7 mouse cellular contexts compared by ENCODE assay signal in the genomic region with DNA sequence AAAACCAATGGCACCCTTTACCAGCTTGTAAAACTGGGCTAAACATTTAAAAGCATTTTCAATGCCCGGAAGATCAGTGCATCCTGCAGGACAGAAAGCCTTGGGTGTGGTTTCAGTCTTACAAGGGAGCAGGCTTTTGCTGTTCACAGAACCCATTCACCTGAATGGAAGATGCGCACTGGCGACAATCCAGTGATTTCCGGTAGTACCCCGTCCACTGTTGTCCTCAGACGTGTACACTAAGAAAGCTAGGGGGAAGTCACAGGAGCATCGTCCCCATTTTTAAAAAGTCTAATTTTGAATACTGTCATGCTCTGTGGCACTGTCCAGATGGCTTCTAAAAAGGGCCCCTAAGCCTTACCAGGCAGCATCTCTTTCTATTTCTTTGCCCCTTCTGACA. TPM values are rescaled to one million over a fixed set of nuclear protein-coding genes. Genes with fewer than 3 reads are reported as not detected.
A peak's percentile ranks its signal among the peaks of the same experiment; 100 is the strongest.
DNase-seq lines count a peak whose midpoint lies in the region; ATAC-seq and TF ChIP-seq lines count a peak whose summit lies in the region.

No protein-coding gene starts in this region.

- no peaks in the 10 kb centered on the region for H3K36me3 ChIP-seq in kidney, adult 2 months (ENCODE audit: control insufficient read depth, insufficient read depth, low read length)
- peaks cover 52% of the 10 kb centered on the region for H3K36me3 ChIP-seq in erythroblast, embryonic 14.5 days (ENCODE audit: control insufficient read depth)
- H3K36me3 ChIP-seq in liver, postnatal 0 days (replicated peaks; ENCODE audit: insufficient read depth, low read length) = 0 out of 2 replicates have a peak, but pooled peaks cover 2% of the 10 kb centered on the region

- no peak overlapping the region for H3K4me3 ChIP-seq in kidney, adult 2 months (ENCODE audit: insufficient read depth, low read depth, low read length)
- H3K4me3 ChIP-seq in erythroblast, embryonic 14.5 days (replicated peaks) = peak overlapping the region; percentile 86
- H3K4me3 ChIP-seq in liver, postnatal 0 days (ENCODE audit: low read depth, low read length) = peak overlapping the region; percentile 79

- WGBS in kidney, adult 2 months = 56% methylated on average over 7 of the region's 7 CpGs
- 47% methylated on average over 7 of the region's 7 CpGs for WGBS in liver, postnatal 0 days (ENCODE audit: insufficient replicate concordance)

- CTCF ChIA-PET in Patski (lab: Charles Lee) = interaction anchor here (1.2 to 1.9 kb wide), 2 partner anchors 13 kb away, joined by 4 to 9 read pairs; no protein-coding TSS in a partner anchor

- DNase-seq in kidney, adult 2 months = no peak
- no peak for DNase-seq in kidney, postnatal 36 days
- no peak for DNase-seq in Patski (ENCODE audit: low read depth, low spot score)
- DNase-seq in liver, postnatal 0 days = no peak
- no peak for DNase-seq in retina, postnatal 1 day
- no peak for DNase-seq in embryo, embryonic 11 days

- H3K4me1 ChIP-seq in kidney, adult 2 months (ENCODE audit: control insufficient read depth, insufficient read depth, low read length) = peaks cover 24% of the 10 kb centered on the region; the same call in 1 of the 2 replicates
- H3K4me1 ChIP-seq in erythroblast, embryonic 14.5 days (ENCODE audit: control insufficient read depth) = peaks cover 61% of the 10 kb centered on the region
- H3K4me1 ChIP-seq in liver, postnatal 0 days (ENCODE audit: insufficient read depth) = peaks cover 32% of the 10 kb centered on the region

- ATAC-seq in Patski = peak; percentile 1
- ATAC-seq in liver, postnatal 0 days = no peak

- TF ChIP-seq EP300 in liver, postnatal 0 days (IDR thresholded peaks at IDR 0.05; ENCODE audit: low read depth) = no peak

- in situ Hi-C loops in Patski (cut with MboI; ENCODE audit: low pct_unique_long_range_greater_than_20kb) = loop anchor here (25.0 kb wide), 1 partner anchor 1082 kb away; a partner anchor contains a TSS

- H3K27me3 ChIP-seq in kidney, adult 2 months (replicated peaks; ENCODE audit: control insufficient read depth, insufficient read depth, low read length) = no peaks in the 10 kb centered on the region
- H3K27me3 ChIP-seq in Patski = no peaks in the 10 kb centered on the region
- no peaks in the 10 kb centered on the region for H3K27me3 ChIP-seq in erythroblast, embryonic 14.5 days (ENCODE audit: control insufficient read depth)
- H3K27me3 ChIP-seq in liver, postnatal 0 days (ENCODE audit: insufficient read depth, low read length) = no peaks in the 10 kb centered on the region

- no peaks in the 10 kb centered on the region for H3K9me3 ChIP-seq in erythroblast, embryonic 14.5 days (ENCODE audit: control insufficient read depth, low read length)
- no peaks in the 10 kb centered on the region for H3K9me3 ChIP-seq in liver, postnatal 0 days (ENCODE audit: low read length)

- peak overlapping the region; percentile 83 for H3K9ac ChIP-seq in liver, postnatal 0 days (replicated peaks)

- H3K27ac ChIP-seq in kidney, adult 2 months (ENCODE audit: insufficient read depth, low read depth, low read length) = peak overlapping the region; percentile 36; the same call in 1 of the 2 replicates
- H3K27ac ChIP-seq in liver, postnatal 0 days (ENCODE audit: low read depth) = peak overlapping the region; percentile 75

- no peak for TF ChIP-seq POLR2A in kidney, adult 2 months (IDR thresholded peaks at IDR 0.05; ENCODE audit: low read depth, low read length)

- TF ChIP-seq CTCF in kidney, adult 2 months (conservative IDR thresholded peaks at IDR 0.05; ENCODE audit: insufficient read depth, insufficient read length, low read depth, low read length) = no peak
- no peak for TF ChIP-seq CTCF in Patski (IDR thresholded peaks at IDR 0.05)
- no peak for TF ChIP-seq CTCF in liver, postnatal 0 days (IDR thresholded peaks at IDR 0.05; ENCODE audit: low read depth)

- POLR2A ChIA-PET in Patski (lab: Charles Lee) = no interaction called here

- H3K4me2 ChIP-seq in liver, postnatal 0 days (ENCODE audit: low read depth, low read length) = peak overlapping the region; percentile 100

RNA-seq across cellular contexts. Expression of a gene that starts 1.8 kb away (rescaled TPM):
- 18.0 and 22.0 TPM in 2 replicates for polyA plus RNA-seq in kidney, adult 2 months (2012; rRNA removed)
- 194 TPM for polyA plus RNA-seq in Patski (2021)
- polyA plus RNA-seq in erythroblast, embryonic 14.5 days (2012) = 1.8 and 2.7 TPM in 2 replicates
- 12.8 and 16.0 TPM in 2 replicates for polyA plus RNA-seq in liver, postnatal 0 days (2015; fragmentation: Nextera tagmentation; extraction: Ambion mirVana)

RNA-seq across cellular contexts. Expression of a gene that starts 36.1 kb away (rescaled TPM):
- polyA plus RNA-seq in kidney, adult 2 months (2012; rRNA removed) = 7.3 and 7.5 TPM in 2 replicates
- 23.3 TPM for polyA plus RNA-seq in Patski (2021)
- 0.07 and 0.15 TPM in 2 replicates for polyA plus RNA-seq in erythroblast, embryonic 14.5 days (2012)
- 2.3 and 2.8 TPM in 2 replicates for polyA plus RNA-seq in liver, postnatal 0 days (2015; fragmentation: Nextera tagmentation; extraction: Ambion mirVana)

RNA-seq across cellular contexts. Expression of a gene that starts 58.6 kb away (rescaled TPM):
- 4.1 and 5.0 TPM in 2 replicates for polyA plus RNA-seq in kidney, adult 2 months (2012; rRNA removed)
- polyA plus RNA-seq in Patski (2021) = 25.5 TPM
- polyA plus RNA-seq in erythroblast, embryonic 14.5 days (2012) = 0.13 and 0.28 TPM in 2 replicates
- polyA plus RNA-seq in liver, postnatal 0 days (2015; fragmentation: Nextera tagmentation; extraction: Ambion mirVana) = 3.8 and 4.4 TPM in 2 replicates
